Mouse (Mus musculus) MEL (cell line): ENCODE results near the gene Apoa5. TPM values are rescaled to one million over a fixed set of nuclear protein-coding genes. Genes with fewer than 3 reads are reported as not detected.

Experiments
- DNase-seq: peaks from one replicate; pipeline ENCODE4 v3.0.0; 2011; ENCODE audit warnings: low read depth, low spot score
- H3K27ac ChIP-seq: 2 replicates; pipeline ENCODE4 v1.5.1; 2012; ENCODE audit warnings: low read depth, mild to moderate bottlenecking, control low read depth, low read length, moderate library complexity; ENCODE audit not compliant: control insufficient read depth
- H3K27me3 ChIP-seq, 2 experiments: fragments of 150-350 bp in 1 of 2; sonication (generic) in 1 of 2; 2 replicates each; pipeline ENCODE4 v1.6.1; 2012; ENCODE audit warnings: low read length in 2 of 2, mild to moderate bottlenecking in 2 of 2, improper control_type of control experiment in 1 of 2, moderate library complexity in 1 of 2; ENCODE audit not compliant: insufficient read depth in 2 of 2, control insufficient read depth in 1 of 2
- H3K36me3 ChIP-seq, 2 experiments: 2 replicates each; pipeline ENCODE4 v1.6.1; 2012 to 2014; ENCODE audit warnings: low read length in 2 of 2, improper control_type of control experiment in 1 of 2, inconsistent platforms in 1 of 2, mild to moderate bottlenecking in 1 of 2; ENCODE audit not compliant: insufficient read depth in 2 of 2, control insufficient read depth in 1 of 2
- H3K4me1 ChIP-seq, 2 experiments: fragments of 150-350 bp in 1 of 2; sonication (generic) in 1 of 2; 2 replicates each; pipeline ENCODE4 v1.6.1; 2012; ENCODE audit warnings: low read length in 2 of 2, improper control_type of control experiment in 1 of 2, mild to moderate bottlenecking in 1 of 2; ENCODE audit not compliant: insufficient read depth in 2 of 2, control insufficient read depth in 1 of 2
- H3K4me3 ChIP-seq, 2 experiments: fragments of 150-350 bp in 1 of 2; sonication (generic) in 1 of 2; 2 replicates each; pipeline ENCODE4 v1.5.1; 2012; ENCODE audit warnings: low read depth in 2 of 2, low read length in 2 of 2, mild to moderate bottlenecking in 2 of 2, moderate library complexity in 2 of 2, control low read depth in 1 of 2, improper control_type of control experiment in 1 of 2; ENCODE audit not compliant: control insufficient read depth in 1 of 2, insufficient read depth in 1 of 2
- H3K79me2 ChIP-seq: 2 replicates; pipeline ENCODE4 v1.6.1; 2012; ENCODE audit warnings: mild to moderate bottlenecking, low read length, moderate library complexity; ENCODE audit not compliant: control insufficient read depth, poor library complexity, insufficient read depth
- H3K9ac ChIP-seq: 2 replicates; pipeline ENCODE4 v1.6.1; 2012; ENCODE audit warnings: low read depth, mild to moderate bottlenecking, control low read depth, low read length, moderate library complexity; ENCODE audit not compliant: control insufficient read depth, poor library complexity, severe bottlenecking
- H3K9me3 ChIP-seq: fragments of 150-350 bp; sonication (generic); replicated peaks from 2 replicates; pipeline ENCODE4 v1.6.1; 2012; ENCODE audit warnings: mild to moderate bottlenecking, low read length, improper control_type of control experiment, moderate library complexity; ENCODE audit not compliant: insufficient read depth
- BHLHE40 ChIP-seq: IDR thresholded peaks from 2 replicates; pipeline ENCODE4 v1.6.1; 2012; ENCODE audit warnings: low read depth, mild to moderate bottlenecking, inconsistent platforms, low read length, improper control_type of control experiment, borderline replicate concordance
- CHD1 ChIP-seq: IDR thresholded peaks from 2 replicates; pipeline ENCODE4 v1.6.1; 2012; ENCODE audit warnings: low read depth, mild to moderate bottlenecking, inconsistent platforms, low read length, improper control_type of control experiment
- E2F4 ChIP-seq: IDR thresholded peaks from 2 replicates; pipeline ENCODE4 v1.6.1; 2011; ENCODE audit warnings: low read depth, low read length, improper control_type of control experiment, borderline replicate concordance
- ELF1 ChIP-seq: IDR thresholded peaks from 2 replicates; pipeline ENCODE4 v1.6.1; 2014; ENCODE audit warnings: low read depth, mild to moderate bottlenecking, inconsistent platforms, low read length, improper control_type of control experiment, moderate library complexity
- EP300 ChIP-seq, 2 experiments: IDR thresholded peaks; 2 replicates each; pipeline ENCODE4 v1.6.1; 2011; ENCODE audit warnings: improper control_type of control experiment in 2 of 2, low read length in 2 of 2, low read depth in 1 of 2, mild to moderate bottlenecking in 1 of 2
- ETS1 ChIP-seq: IDR thresholded peaks from 2 replicates; pipeline ENCODE4 v1.6.1; 2012; ENCODE audit warnings: low read depth, mild to moderate bottlenecking, inconsistent platforms, low read length, improper control_type of control experiment, moderate library complexity
- GABPA ChIP-seq: IDR thresholded peaks from 2 replicates; pipeline ENCODE4 v1.6.1; 2012; ENCODE audit warnings: low read depth, mild to moderate bottlenecking, inconsistent platforms, low read length, improper control_type of control experiment, moderate library complexity
- MAX ChIP-seq: IDR thresholded peaks from 2 replicates; pipeline ENCODE4 v1.6.1; 2011; ENCODE audit warnings: low read length, improper control_type of control experiment
- MEF2A ChIP-seq: IDR thresholded peaks from 2 replicates; pipeline ENCODE4 v1.6.1; 2014; ENCODE audit warnings: low read depth, mild to moderate bottlenecking, inconsistent platforms, low read length, improper control_type of control experiment; ENCODE audit not compliant: poor library complexity, insufficient replicate concordance, severe bottlenecking; ENCODE audit errors: extremely low read depth
- MYB ChIP-seq: IDR thresholded peaks from 2 replicates; pipeline ENCODE4 v1.6.1; 2011; ENCODE audit warnings: mild to moderate bottlenecking, low read depth, low read length, improper control_type of control experiment
- MYC ChIP-seq: IDR thresholded peaks from 2 replicates; pipeline ENCODE4 v1.6.1; 2011; ENCODE audit warnings: low read depth, mild to moderate bottlenecking, low read length, improper control_type of control experiment, moderate library complexity
- NRF1 ChIP-seq: IDR thresholded peaks from 2 replicates; pipeline ENCODE4 v1.6.1; 2014; ENCODE audit warnings: low read depth, mild to moderate bottlenecking, inconsistent platforms, low read length, improper control_type of control experiment, moderate library complexity; ENCODE audit not compliant: poor library complexity, insufficient read depth, severe bottlenecking
- POLR2AphosphoS5 ChIP-seq: IDR thresholded peaks from 2 replicates; pipeline ENCODE4 v1.6.1; 2012; ENCODE audit warnings: low read depth, borderline replicate concordance, mild to moderate bottlenecking, inconsistent platforms, low read length, moderate library complexity, mixed read lengths
- RAD21 ChIP-seq: IDR thresholded peaks from 2 replicates; pipeline ENCODE4 v1.6.1; 2011; ENCODE audit warnings: mild to moderate bottlenecking, low read depth, low read length, improper control_type of control experiment
- TAL1 ChIP-seq: IDR thresholded peaks from 2 replicates; pipeline ENCODE4 v1.6.1; 2012; ENCODE audit warnings: mild to moderate bottlenecking, inconsistent platforms, low read length, moderate library complexity, mixed read lengths
- TBP ChIP-seq: IDR thresholded peaks from 2 replicates; pipeline ENCODE4 v1.8.0; 2011; ENCODE audit warnings: low read depth, low read length, improper control_type of control experiment
- TCF12 ChIP-seq: IDR thresholded peaks from 2 replicates; pipeline ENCODE4 v1.6.1; 2014; ENCODE audit warnings: low read depth, mild to moderate bottlenecking, inconsistent platforms, low read length, improper control_type of control experiment, moderate library complexity
- UBTF ChIP-seq: IDR thresholded peaks from 2 replicates; pipeline ENCODE4 v1.6.1; 2012; ENCODE audit warnings: low read depth, mild to moderate bottlenecking, inconsistent platforms, low read length, improper control_type of control experiment, moderate library complexity, borderline replicate concordance; ENCODE audit not compliant: insufficient read depth
- USF1 ChIP-seq: IDR thresholded peaks from 2 replicates; pipeline ENCODE4 v1.6.1; 2014; ENCODE audit warnings: low read depth, mild to moderate bottlenecking, inconsistent platforms, low read length, improper control_type of control experiment, moderate library complexity
- ZKSCAN1 ChIP-seq: IDR thresholded peaks from 2 replicates; pipeline ENCODE4 v1.6.1; 2012; ENCODE audit warnings: low read depth, mild to moderate bottlenecking, inconsistent platforms, low read length, improper control_type of control experiment, moderate library complexity
- polyA plus RNA-seq, 2 experiments: library from polyadenylated mRNA; stranded (reverse) in 1 of 2; unstranded in 1 of 2; fragments of >175 nt in 1 of 2; fragments of >200 nt in 1 of 2; gene quantifications; 2 replicates each; pipeline versions ENCODE4 v1.2.1 to v1.2.4; 2012; ENCODE audit warnings: low replicate concordance in 2 of 2, low read depth in 1 of 2; ENCODE audit not compliant: insufficient read length in 2 of 2, insufficient read depth in 1 of 2, missing spikeins in 1 of 2
- total RNA-seq: library from RNA; depleted of rRNA; stranded (reverse); fragments of 300-350 nt; gene quantifications from 2 replicates; pipeline ENCODE4 v1.2.3, GENCODE M21; 2012

Apoa5 gene
- total and polyA plus RNA-seq, 3 experiments: 0.04 TPM; not detected in 2

GRCm38 (mm10) chr9:46230450-46230975 lies 37.9 kb upstream of the Apoa5 start:
- peak overlapping the region; percentile 4; the same call in 1 of the 2 replicates for H3K27ac ChIP-seq
- DNase-seq: no peak
- H3K4me1 ChIP-seq: peaks cover 10 to 26% of the 10 kb centered on the region in 2 experiments
- peak overlapping the region; percentile 66 for H3K9ac ChIP-seq
- H3K9me3 ChIP-seq: no peaks in the 10 kb centered on the region
- H3K79me2 ChIP-seq: no peaks in the 10 kb centered on the region; the same call in 1 of the 2 replicates
- no peaks in the 10 kb centered on the region for H3K27me3 ChIP-seq
- H3K36me3 ChIP-seq: peaks cover 0 to 19% of the 10 kb centered on the region in 2 experiments; a peak in 2 of 4 replicates
- TF ChIP-seq TAL1: no peak
- no peak for TF ChIP-seq MEF2A
- TF ChIP-seq TBP: no peak
- TF ChIP-seq MAX: no peak
- no peak for TF ChIP-seq ELF1
- no peak for TF ChIP-seq EP300 (IDR thresholded peaks at IDR 0.05; ENCODE audit: low read depth in 1 of 2, low read length in 2 of 2)
- TF ChIP-seq USF1: no peak
- TF ChIP-seq, all 39 proteins: peak for 0
- peak overlapping the region; percentile 59 to 73 for H3K4me3 ChIP-seq

- no peak for DNase-seq
- H3K4me3 ChIP-seq: no peak overlapping the region
- no peak overlapping the region for H3K9ac ChIP-seq
- H3K9me3 ChIP-seq: no peaks in the 10 kb centered on the region
- no peaks in the 10 kb centered on the region for H3K27me3 ChIP-seq
- no peak for TF ChIP-seq ZKSCAN1
- TF ChIP-seq UBTF: no peak
- no peak for TF ChIP-seq NRF1
- TF ChIP-seq BHLHE40: no peak
- TF ChIP-seq POLR2AphosphoS5: no peak
- TF ChIP-seq MYB: no peak
- no peak for TF ChIP-seq ELF1
- no peak for TF ChIP-seq E2F4
- no peak for TF ChIP-seq ETS1
- no peak for TF ChIP-seq MEF2A
- TF ChIP-seq CHD1: no peak
- no peak for TF ChIP-seq GABPA
- no peak for TF ChIP-seq RAD21
- TF ChIP-seq MYC: no peak
- TF ChIP-seq TCF12: no peak
- no peaks in the 10 kb centered on the region for H3K36me3 ChIP-seq
- H3K27ac ChIP-seq: no peak overlapping the region
- peaks cover 0 to 3% of the 10 kb centered on the region in 2 experiments; a peak in 1 of 4 replicates for H3K4me1 ChIP-seq
- no peaks in the 10 kb centered on the region; the same call in 1 of the 2 replicates for H3K79me2 ChIP-seq
Observed at GRCm38 (mm10) chr9:46235196-46235595, 33.2 kb upstream of the Apoa5 start.
